Mouse (Mus musculus): Measurements from ENCODE around the gene Ranbp10.
"Not testable (repeated sequence)": the region's sequence is repeated elsewhere in the genome, so short reads cannot be mapped to it uniquely, and the experiment has no call there.

Ranbp10 gene

GRCm38 (mm10) chr8:105835318-105835717 lies 8.2 kb upstream of the Ranbp10 start:
- DNase-seq (ENCODE audit: low read depth, low spot score), result peak; percentile 90

GRCm38 (mm10) chr8:105833740-105834139 lies 6.6 kb upstream of the Ranbp10 start:
- not testable (repeated sequence) for DNase-seq (ENCODE audit: low read depth, low spot score)

DNA sequence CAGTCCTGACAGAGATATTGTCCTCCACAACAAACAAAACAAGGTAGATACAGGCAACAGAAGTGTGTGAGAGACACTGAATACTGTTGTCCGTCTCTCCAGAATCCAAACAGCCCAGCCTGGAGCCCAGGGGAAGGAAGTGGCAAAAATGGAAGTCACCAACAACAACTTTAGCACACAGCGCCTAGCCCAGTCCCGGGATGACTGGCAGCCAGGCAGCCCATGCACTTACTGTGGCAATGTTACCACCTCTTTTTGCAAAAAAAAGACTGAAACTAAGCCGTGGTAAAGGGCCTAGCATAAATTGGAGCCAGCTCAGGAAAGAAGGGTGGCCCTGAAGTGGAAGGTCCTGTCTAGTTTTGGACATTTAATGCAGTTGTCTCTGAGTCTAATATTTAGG lies 771 bp downstream of the Ranbp10 start:
- DNase-seq (ENCODE audit: low read depth, low spot score), result no peak

DNA sequence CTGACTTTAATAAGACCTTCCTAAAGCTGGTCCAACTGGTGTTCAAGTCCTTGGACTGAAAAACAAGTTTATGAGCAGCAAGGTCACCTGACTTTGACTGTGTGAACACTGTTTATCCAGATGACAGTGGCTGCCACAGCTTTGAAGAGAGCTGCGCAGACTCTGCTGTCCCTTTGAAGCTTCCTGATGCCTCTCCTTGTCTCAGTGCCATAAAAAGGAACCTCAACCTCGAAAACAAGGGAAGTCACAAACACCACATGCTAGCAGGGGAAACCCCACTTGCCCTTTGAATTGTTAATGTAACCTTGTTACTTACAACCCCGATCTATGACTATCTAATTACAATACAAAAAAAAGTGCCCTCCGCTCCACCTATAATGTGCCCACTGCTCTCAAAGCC lies 1.6 kb downstream of the Ranbp10 start:
- no peak for DNase-seq (ENCODE audit: low read depth, low spot score)

- no peak for DNase-seq (ENCODE audit: low read depth, low spot score)
Measured at GRCm38 (mm10) chr8:105820925-105821324, 6.2 kb downstream of the Ranbp10 start.

DNA sequence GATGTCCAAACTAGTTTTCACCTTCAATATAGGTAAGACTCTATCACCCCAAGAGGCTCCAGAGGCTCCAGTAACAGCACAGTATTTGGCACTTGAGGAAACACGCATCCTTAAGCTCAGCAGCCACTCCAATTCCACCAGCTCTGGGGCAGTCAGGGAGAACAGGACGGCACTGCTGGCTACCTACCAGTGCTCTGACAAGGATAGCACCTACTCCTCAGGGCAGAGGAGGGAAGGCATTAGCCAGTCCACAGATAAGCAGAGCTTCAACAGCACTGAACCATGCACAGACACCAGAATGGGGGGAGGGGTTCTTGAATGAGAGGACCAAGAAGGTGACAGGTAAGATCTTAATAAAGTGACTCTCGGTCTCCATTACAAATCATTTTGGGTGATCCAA lies 7.5 kb downstream of the Ranbp10 start:
- DNase-seq (ENCODE audit: low read depth, low spot score), result no peak

- DNase-seq (ENCODE audit: low read depth, low spot score), result no peak
Measured at GRCm38 (mm10) chr8:105813241-105813640, 13.9 kb downstream of the Ranbp10 start.

- no peak for DNase-seq (ENCODE audit: low read depth, low spot score)
Measured at GRCm38 (mm10) chr8:105812511-105812910, 14.6 kb downstream of the Ranbp10 start.

DNA sequence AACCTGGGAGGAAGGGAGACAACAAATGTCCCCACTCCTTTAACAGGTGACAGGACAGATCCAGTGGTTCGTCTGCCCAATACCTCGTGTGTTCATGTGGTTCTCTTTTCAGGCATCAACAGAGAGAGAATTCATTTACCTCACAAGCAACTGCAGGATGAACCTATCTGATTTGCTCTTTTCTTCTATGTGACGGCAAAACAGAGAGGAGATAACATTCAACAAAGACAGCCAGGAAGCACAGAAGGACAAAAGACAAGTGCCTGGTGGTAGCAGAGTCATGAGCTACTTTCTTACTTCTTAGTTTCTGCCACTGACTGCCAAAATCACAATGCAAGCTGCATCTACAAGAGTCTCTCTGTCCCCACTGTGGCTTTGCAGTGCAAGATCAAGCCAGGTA lies 15.6 kb downstream of the Ranbp10 start:
- DNase-seq (ENCODE audit: low read depth, low spot score), result peak; percentile 16

GRCm38 (mm10) chr8:105811061-105811460 lies 16.1 kb downstream of the Ranbp10 start:
- no peak for DNase-seq (ENCODE audit: low read depth, low spot score)

DNA sequence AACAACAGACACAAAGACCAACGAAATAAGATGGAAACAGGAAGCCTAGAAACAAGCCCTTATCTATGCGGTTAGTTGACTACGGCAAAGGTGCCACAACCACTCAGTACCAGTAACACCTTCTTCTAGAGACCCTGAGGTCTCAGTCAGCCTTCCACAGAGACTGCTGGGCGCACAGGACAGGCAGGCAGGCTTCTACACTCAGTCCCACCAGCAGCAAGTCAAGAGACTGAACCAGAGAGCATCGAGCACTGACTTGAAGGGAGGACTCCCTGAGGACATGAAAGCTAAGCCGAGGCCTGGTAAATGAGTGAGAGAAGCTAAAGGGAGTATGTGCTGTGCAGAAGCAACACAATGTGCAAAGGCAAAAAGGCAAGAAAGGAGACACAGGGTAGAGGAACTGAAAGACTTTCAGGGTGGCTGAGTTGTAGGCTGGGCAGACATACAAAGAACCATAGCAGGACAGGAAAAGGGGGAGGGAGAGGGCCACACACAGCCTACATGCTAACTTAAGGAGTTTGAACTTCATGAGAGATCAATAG lies 16.8 kb downstream of the Ranbp10 start:
- peak; percentile 84 for DNase-seq (ENCODE audit: low read depth, low spot score)

GRCm38 (mm10) chr8:105808480-105808879 lies 18.7 kb downstream of the Ranbp10 start:
- peak; percentile 20 for DNase-seq (ENCODE audit: low read depth, low spot score)

- no peak for DNase-seq (ENCODE audit: low read depth, low spot score)
Measured at GRCm38 (mm10) chr8:105807766-105808165, 19.4 kb downstream of the Ranbp10 start.

DNA sequence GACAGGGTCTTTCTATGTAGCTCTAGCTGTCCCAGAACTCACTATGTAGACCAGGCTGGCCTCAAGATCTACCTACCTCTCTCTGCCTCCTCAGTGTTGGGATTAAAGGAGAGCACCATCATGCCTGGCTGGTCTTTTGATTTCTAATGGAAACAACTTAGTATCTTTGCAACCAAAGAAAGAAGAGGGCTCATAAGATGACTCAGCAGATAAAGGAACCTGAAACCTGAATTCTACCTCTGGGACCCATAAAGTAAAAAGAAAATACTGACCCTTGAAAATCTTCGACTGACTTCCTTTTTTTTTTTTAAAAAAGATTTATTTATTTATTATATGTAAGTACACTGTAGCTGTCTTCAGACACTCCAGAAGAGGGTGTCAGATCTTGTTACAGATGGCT lies 21.2 kb downstream of the Ranbp10 start:
- DNase-seq (ENCODE audit: low read depth, low spot score), result peak; percentile 61

GRCm38 (mm10) chr8:105805346-105805745 lies 21.8 kb downstream of the Ranbp10 start:
- DNase-seq (ENCODE audit: low read depth, low spot score), result no peak

GRCm38 (mm10) chr8:105804797-105805196 lies 22.4 kb downstream of the Ranbp10 start:
- no peak for DNase-seq (ENCODE audit: low read depth, low spot score)

DNA sequence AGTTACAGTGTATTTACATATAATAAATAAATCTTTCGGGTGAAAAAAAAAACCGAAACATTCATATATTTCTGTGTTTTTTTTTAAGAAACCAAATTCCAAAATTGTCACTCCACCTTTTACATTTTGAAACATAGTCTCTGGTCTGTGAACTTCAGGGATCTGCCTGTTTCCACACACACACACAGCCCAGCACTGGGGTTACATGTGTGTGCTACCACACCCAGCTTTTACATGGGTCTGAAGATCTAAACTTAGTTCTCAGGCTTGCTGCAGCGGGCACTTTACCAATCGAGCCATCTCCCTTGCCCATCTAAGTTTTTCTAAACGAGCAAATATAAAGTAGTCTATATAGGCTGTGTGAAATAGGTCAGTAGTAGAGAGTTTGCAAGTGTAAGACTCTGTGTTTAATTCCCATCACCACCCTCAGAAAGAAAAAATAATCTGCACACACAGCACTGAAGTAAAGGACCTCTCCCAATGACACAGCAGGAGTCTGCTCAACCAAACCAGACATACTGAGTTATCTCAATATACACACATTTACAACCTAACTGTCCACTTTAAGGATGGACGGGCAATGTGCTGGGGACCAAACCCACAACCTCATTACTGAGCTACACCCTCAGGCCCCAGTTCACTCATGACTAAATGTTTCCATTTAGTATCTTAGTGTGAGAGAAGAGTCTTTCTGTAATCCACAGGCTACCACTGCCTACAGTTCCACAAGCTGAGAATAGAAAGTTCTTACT lies 25.8 kb downstream of the Ranbp10 start:
- DNase-seq (ENCODE audit: low read depth, low spot score), result no peak

- no peak for DNase-seq (ENCODE audit: low read depth, low spot score)
Measured at GRCm38 (mm10) chr8:105799091-105799812, 27.9 kb downstream of the Ranbp10 start.

- no peak for DNase-seq (ENCODE audit: low read depth, low spot score)
Measured at GRCm38 (mm10) chr8:105798408-105798807, 28.7 kb downstream of the Ranbp10 start.

GRCm38 (mm10) chr8:105795785-105796184 lies 31.4 kb downstream of the Ranbp10 start:
- DNase-seq (ENCODE audit: low read depth, low spot score), result no peak

DNA sequence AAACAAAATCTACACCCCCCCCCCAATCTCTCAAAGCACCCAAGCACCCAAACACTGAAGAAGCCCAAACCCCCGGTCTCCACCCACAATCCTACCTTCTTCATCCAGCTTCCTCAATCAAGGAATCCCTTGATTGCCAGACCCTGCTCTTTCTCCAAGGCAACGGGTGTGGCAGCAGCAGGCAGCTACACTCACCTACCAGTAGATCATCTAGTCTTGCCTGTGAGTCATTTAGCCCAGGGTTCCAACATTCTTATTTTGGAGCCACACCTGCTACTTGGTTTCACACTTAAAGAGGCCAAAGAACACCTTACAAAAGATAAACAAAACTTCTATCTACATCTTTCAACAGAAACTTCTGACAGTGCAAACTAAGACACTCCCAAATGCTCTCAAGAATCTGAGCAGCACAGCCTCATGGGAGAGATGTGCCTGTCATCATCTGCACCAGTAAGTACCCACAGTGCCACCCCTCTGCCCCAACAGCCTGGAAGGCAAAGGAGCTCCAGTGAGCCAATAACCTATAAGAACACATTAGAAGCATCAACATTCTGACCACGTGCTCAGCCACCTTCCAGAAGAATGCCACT lies 33.0 kb downstream of the Ranbp10 start:
- DNase-seq (ENCODE audit: low read depth, low spot score), result peak; percentile 36

DNA sequence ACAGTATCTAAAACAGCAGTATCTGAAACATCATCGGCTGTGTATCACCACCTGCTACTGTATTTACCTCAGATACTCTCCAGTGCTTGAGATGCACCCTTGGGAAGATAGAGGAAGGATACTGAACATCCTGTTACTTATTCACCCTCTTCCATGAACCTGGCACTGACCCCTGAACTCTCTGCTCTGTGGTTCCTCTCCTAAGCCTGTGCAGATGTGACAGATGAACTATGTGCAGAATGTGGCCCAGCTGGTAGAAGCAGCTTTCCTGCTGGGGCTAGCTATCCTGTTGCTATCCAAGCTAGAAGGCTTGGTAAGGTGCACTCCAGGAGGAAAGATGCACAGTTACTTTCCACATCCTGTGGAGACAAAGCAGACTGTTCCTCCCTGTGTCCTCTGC lies 33.8 kb downstream of the Ranbp10 start:
- no peak for DNase-seq (ENCODE audit: low read depth, low spot score)

All from A20 (cell line).